Mouse (Mus musculus): ENCODE measurements around the gene Hspa1b.

- no peak for TF ChIP-seq EP300 (IDR thresholded peaks at IDR 0.05; ENCODE audit: insufficient read depth, low read depth, low read length)
- TF ChIP-seq CTCF (IDR thresholded peaks at IDR 0.05), result no peak
- no peak for TF ChIP-seq POLR2A (IDR thresholded peaks at IDR 0.05; ENCODE audit: insufficient read depth, low read depth, low read length)
Observed at GRCm38 (mm10) chr17:34916316-34916715, 42.7 kb downstream of the Hspa1b start.
